Mouse (Mus musculus) C3H10T1/2 (cell line): ENCODE results near the gene Map2. TPM values are rescaled to one million over a fixed set of nuclear protein-coding genes. Genes with fewer than 3 reads are reported as not detected.

Source experiments
- polyA plus RNA-seq, 2 experiments: library from polyadenylated mRNA; unstranded; fragments of >200 nt; fragmentation: generic; extraction: Trizol; gene quantifications; one replicate each; pipeline ENCODE4 v1.2.1; 2012; ENCODE audit warnings: missing spikeins in 2 of 2

The Map2 gene
- 1 to 10 TPM in 1 of 2 experiments, under 1 TPM in 1; 0.40 to 8.7 TPM for polyA plus RNA-seq

DNA sequence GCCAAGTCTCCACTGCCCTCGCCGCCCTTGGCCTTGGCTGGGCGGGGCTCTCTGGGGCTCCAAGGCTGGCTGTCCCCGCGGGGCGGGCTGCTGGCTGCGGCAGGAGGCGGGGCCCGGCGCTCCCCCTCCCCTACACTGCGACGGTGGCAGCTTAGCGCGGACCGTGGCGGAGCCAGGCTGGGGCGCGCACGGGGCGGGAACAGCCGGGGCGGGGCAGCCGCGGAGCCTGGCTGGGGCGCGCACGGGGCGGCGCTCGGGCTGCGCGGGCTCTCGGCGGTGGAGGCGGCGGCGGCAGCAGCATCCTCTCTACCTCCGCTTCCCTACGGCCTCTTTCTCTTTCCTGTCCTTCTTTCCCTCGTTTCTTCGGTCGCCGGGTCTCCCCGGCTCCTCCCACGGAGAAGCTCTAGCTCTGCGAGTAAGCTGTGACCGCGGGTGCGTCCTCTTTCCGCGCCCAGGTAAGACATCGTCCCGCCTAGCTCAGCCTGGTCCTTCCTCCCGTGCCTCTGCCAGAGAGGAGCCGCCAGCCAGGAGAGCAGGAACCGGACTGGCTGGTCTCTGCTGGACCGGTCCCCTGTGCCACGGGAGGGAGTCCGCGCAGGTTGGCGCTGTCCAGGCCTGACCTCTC is at the start of gene Map2:
Map2 (plus strand) TSS at position 233 of the 625 bp plus-strand sequence.

DNA sequence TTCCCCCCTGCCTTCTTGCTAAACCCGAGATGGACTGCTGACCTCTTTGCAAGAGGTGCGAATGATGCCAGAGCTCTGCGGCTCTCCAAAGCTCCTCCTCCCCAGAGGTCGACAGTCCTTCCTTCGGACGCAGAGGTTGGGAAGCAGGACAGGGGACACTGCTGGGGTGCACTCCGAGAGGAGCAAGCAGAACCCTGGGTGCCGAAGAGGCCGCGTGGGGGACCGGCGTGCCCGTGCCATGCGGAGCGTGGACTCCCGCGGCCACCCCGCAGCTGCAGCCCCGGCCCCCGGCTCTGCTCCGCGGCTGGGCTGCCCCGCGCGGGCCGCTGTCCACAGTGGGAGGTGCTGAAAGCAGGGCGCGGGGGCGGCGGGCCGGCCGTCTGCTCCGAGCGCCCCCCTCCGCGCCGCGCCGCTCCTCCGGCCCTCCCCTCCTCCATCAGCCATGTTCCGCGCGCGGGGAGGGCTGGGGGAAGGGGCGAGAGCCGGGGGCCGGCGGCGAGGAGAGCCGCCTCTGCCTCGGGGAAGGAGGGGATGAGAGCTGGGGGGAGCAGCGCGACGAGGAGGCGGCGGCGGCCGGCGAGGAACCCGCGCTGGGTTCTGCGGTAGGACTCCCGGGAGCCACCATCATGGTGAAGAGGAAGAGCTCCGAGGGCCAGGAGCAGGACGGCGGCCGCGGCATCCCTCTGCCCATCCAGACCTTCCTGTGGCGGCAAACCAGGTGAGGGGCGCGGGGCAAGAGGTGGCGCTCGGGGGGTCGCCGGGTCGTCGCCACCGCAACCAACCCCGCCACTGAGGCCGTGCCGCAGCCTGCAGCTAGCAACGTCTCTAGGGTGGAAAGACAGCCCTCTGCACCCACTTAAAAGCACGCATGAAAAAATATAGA is 293.0 kb downstream of the Map2 start, which contains the start of gene Unc80:
Unc80 (plus strand) TSS at position 547 of the 883 bp plus-strand sequence.

Other genes with a start within 250 kb of the Map2 start
- not detected for gene Crygf, start 248.8 kb upstream of the Map2 start, polyA plus RNA-seq